Comparison of ENCODE assay signal across 9 mouse cellular contexts in the genomic region with DNA sequence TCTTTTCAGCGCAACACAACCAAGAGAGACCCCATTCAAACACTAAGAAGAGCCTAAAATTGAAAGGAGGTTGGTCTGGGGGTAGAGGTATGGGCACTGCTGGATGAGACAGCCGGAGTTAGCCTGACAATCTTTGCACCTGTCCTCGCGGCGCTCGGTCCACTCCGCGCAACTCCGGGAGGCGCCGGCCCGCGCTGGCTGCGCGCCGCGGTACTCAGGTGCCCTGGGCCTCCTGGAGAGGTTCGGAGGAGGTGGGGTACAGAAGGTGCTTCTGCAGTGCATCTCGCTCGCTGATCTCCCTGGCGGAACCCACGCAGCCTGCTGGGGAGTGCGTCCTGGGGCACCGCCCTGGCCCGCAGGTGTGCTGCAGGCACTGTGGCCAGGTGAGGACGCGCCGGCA. TPM values are rescaled to one million over a fixed set of nuclear protein-coding genes. Genes with fewer than 3 reads are reported as not detected.
DNase-seq lines count a peak whose midpoint lies in the region; ATAC-seq and TF ChIP-seq lines count a peak whose summit lies in the region.
"Had no signal": no experiment of that assay in that cellular context is flagged by ENCODE, and none has a peak within 500 bp of the region (broad histone marks: within the 10 kb centered on the region; RNA-seq: fewer than 3 reads in every experiment).

A gene (minus strand): TSS at position 363 of the 400 bp plus-strand sequence.

- H3K27me3 ChIP-seq in heart, embryonic 14.5 days (ENCODE audit: control insufficient read depth, insufficient read depth, low read length): peaks cover 28% of the 10 kb centered on the region
- peaks cover 44% of the 10 kb centered on the region for H3K27me3 ChIP-seq in embryonic facial prominence, embryonic 10.5 days (replicated peaks; ENCODE audit: low read depth, poor library complexity, severe bottlenecking)
- no peaks in the 10 kb centered on the region for H3K27me3 ChIP-seq in hindbrain, postnatal 0 days (ENCODE audit: insufficient read depth, low read length)
- H3K27me3 ChIP-seq in midbrain, embryonic 14.5 days (ENCODE audit: control insufficient read depth, insufficient read depth, low read length): no peaks in the 10 kb centered on the region

- no peak within 1 kb of the TSS for H3K27ac ChIP-seq in heart, embryonic 14.5 days (replicated peaks in 1 of 2; ENCODE audit: control insufficient read depth in 1 of 2, insufficient read depth in 1 of 2, low read depth in 2 of 2, low read length in 2 of 2)
- H3K27ac ChIP-seq in embryonic facial prominence, embryonic 10.5 days (replicated peaks): no peak within 1 kb of the TSS
- H3K27ac ChIP-seq in hindbrain, postnatal 0 days: no peak within 1 kb of the TSS
- peak within 1 kb of the TSS; percentile 68 for H3K27ac ChIP-seq in midbrain, embryonic 14.5 days (replicated peaks; ENCODE audit: low read depth, low read length)

- peak within 1 kb of the TSS; percentile 33 to 38 for H3K4me3 ChIP-seq in heart, embryonic 14.5 days (ENCODE audit: control insufficient read depth in 1 of 2, insufficient read depth in 1 of 2, low read depth in 1 of 2, low read length in 2 of 2)
- H3K4me3 ChIP-seq in embryonic facial prominence, embryonic 10.5 days: peak within 1 kb of the TSS; percentile 56
- peak within 1 kb of the TSS; percentile 43 for H3K4me3 ChIP-seq in hindbrain, postnatal 0 days (ENCODE audit: low read length)
- H3K4me3 ChIP-seq in midbrain, embryonic 14.5 days (replicated peaks; ENCODE audit: low read depth, low read length): peak within 1 kb of the TSS; percentile 51
- H3K4me3 ChIP-seq: myocyte had no signal

- no peak for TF ChIP-seq CTCF in hindbrain, postnatal 0 days (IDR thresholded peaks at IDR 0.05; ENCODE audit: low read depth)

- no peak for ATAC-seq in heart, embryonic 14.5 days (ENCODE audit: insufficient number of reproducible peaks, insufficient read depth, low FRiP score, low read depth)
- peak; percentile 71 for ATAC-seq in hindbrain, postnatal 0 days
- ATAC-seq in midbrain, embryonic 14.5 days (ENCODE audit: low FRiP score, low TSS enrichment): peak; percentile 39; the same call in 1 of the 2 replicates

- WGBS in heart, embryonic 14.5 days: 2% methylated on average over 28 of the region's 28 CpGs
- WGBS in embryonic facial prominence, embryonic 10.5 days: 1% methylated on average over 28 of the region's 28 CpGs
- 2% methylated on average over 28 of the region's 28 CpGs for WGBS in hindbrain, postnatal 0 days
- 0% methylated on average over 28 of the region's 28 CpGs for WGBS in midbrain, embryonic 14.5 days

- no peak within 1 kb of the TSS for H3K9ac ChIP-seq in heart, embryonic 14.5 days (ENCODE audit: low read length)
- peak within 1 kb of the TSS; percentile 58 for H3K9ac ChIP-seq in hindbrain, postnatal 0 days (replicated peaks; ENCODE audit: low read length)
- peak within 1 kb of the TSS; percentile 64 for H3K9ac ChIP-seq in midbrain, embryonic 14.5 days (replicated peaks; ENCODE audit: low read length)

- H3K4me2 ChIP-seq in heart, embryonic 14.5 days (ENCODE audit: low read length): peak within 1 kb of the TSS; percentile 77
- H3K4me2 ChIP-seq in hindbrain, postnatal 0 days (ENCODE audit: low read depth, low read length): peak within 1 kb of the TSS; percentile 72
- H3K4me2 ChIP-seq in midbrain, embryonic 14.5 days (ENCODE audit: low read length): peak within 1 kb of the TSS; percentile 97

- H3K4me1 ChIP-seq in heart, embryonic 14.5 days (ENCODE audit: control insufficient read depth in 2 of 2, insufficient read depth in 2 of 2, low read length in 2 of 2): peaks cover 2 to 3% of the 10 kb centered on the region in 2 experiments; a peak in 1 of 4 replicates
- peaks cover 12% of the 10 kb centered on the region for H3K4me1 ChIP-seq in embryonic facial prominence, embryonic 10.5 days
- no peaks in the 10 kb centered on the region for H3K4me1 ChIP-seq in hindbrain, postnatal 0 days (ENCODE audit: insufficient read depth, low read length)
- H3K4me1 ChIP-seq in midbrain, embryonic 14.5 days (ENCODE audit: control insufficient read depth, insufficient read depth, low read length): no peaks in the 10 kb centered on the region; the same call in 1 of the 2 replicates

- H3K9me3 ChIP-seq in heart, embryonic 14.5 days (ENCODE audit: control insufficient read depth, low read length): no peaks in the 10 kb centered on the region
- no peaks in the 10 kb centered on the region for H3K9me3 ChIP-seq in embryonic facial prominence, embryonic 10.5 days
- no peaks in the 10 kb centered on the region for H3K9me3 ChIP-seq in hindbrain, postnatal 0 days (ENCODE audit: low read length)
- H3K9me3 ChIP-seq in midbrain, embryonic 14.5 days (ENCODE audit: control insufficient read depth, low read length): no peaks in the 10 kb centered on the region

- no peaks in the 10 kb centered on the region for H3K36me3 ChIP-seq in heart, embryonic 14.5 days (ENCODE audit: control insufficient read depth, insufficient read depth, low read length)
- no peaks in the 10 kb centered on the region for H3K36me3 ChIP-seq in embryonic facial prominence, embryonic 10.5 days (replicated peaks)
- H3K36me3 ChIP-seq in hindbrain, postnatal 0 days (ENCODE audit: insufficient read depth, low read length): no peaks in the 10 kb centered on the region
- no peaks in the 10 kb centered on the region for H3K36me3 ChIP-seq in midbrain, embryonic 14.5 days (ENCODE audit: control insufficient read depth, insufficient read depth, low read length)

- DNase-seq in heart, postnatal 14 days: no peak
- DNase-seq in embryonic facial prominence, embryonic 10.5 days (ENCODE audit: low spot score): peak; percentile 19
- DNase-seq in hindbrain, postnatal 0 days (ENCODE audit: low spot score): peak; percentile 21
- peak; percentile 65 for DNase-seq in midbrain, embryonic 14.5 days
- no peak for DNase-seq in spleen, postnatal 14 days (ENCODE audit: low spot score in 2 of 2)
- no peak for DNase-seq in spleen, postnatal 10 days (ENCODE audit: low spot score in 2 of 2)
- DNase-seq in ovary, postnatal 14 days (ENCODE audit: low spot score): no peak

- intact Hi-C loops in heart, postnatal 14 days (cut with DNase I): no loop called here

RNA-seq across cellular contexts. Expression of the gene that starts here (rescaled TPM):
- polyA plus RNA-seq in heart, embryonic 14.5 days (2014; fragmentation: Nextera tagmentation; extraction: Ambion mirVana): 2.0 and 3.2 TPM in 2 replicates
- total RNA-seq in heart, postnatal 14 days (2021): 1 to 10 TPM; 1.1 to 1.6 TPM
- polyA plus RNA-seq in embryonic facial prominence, embryonic 10.5 days (2016; fragmentation: Nextera tagmentation; extraction: Ambion mirVana): 16.9 and 22.3 TPM in 2 replicates
- total RNA-seq in hindbrain, postnatal 0 days (2014; rRNA removed): 72.0 and 93.5 TPM in 2 replicates
- polyA plus RNA-seq in hindbrain, postnatal 0 days (2015; fragmentation: Nextera tagmentation; extraction: Ambion mirVana): 97.0 and 100 TPM in 2 replicates
- 136 and 171 TPM in 2 replicates for polyA plus RNA-seq in midbrain, embryonic 14.5 days (2014; fragmentation: Nextera tagmentation; extraction: Ambion mirVana)

Comparison
In these comparisons a context has a peak if more than half of its experiments do, and no peak if none do; other contexts are left out.
1. RNA of the gene that starts here (total RNA-seq): 72.0 to 93.5 TPM in hindbrain, postnatal 0 days; 1.1 to 1.6 TPM in heart, postnatal 14 days; every median in the first group is over 10 times any median in the second.
2. DNase-seq: peak in embryonic facial prominence, embryonic 10.5 days (single experiment), hindbrain, postnatal 0 days (single experiment) and midbrain, embryonic 14.5 days (single experiment); none in heart, postnatal 14 days (0 of 2), spleen, postnatal 14 days (0 of 2), spleen, postnatal 10 days (0 of 2) and ovary, postnatal 14 days (single experiment).
3. Peak in every context shown above with its lines, with median percentiles within 50 percentile points of each other: H3K4me2 ChIP-seq and H3K4me3 ChIP-seq.